Comparison of ENCODE assay signal across 16 mouse cellular contexts in genomic region chr8:116954415-116954814, GRCm38 (mm10). TPM values are rescaled to one million over a fixed set of nuclear protein-coding genes. Genes with fewer than 3 reads are reported as not detected.
DNase-seq lines count a peak whose midpoint lies in the region; ATAC-seq lines count a peak whose summit lies in the region.
"Had no signal": no experiment of that assay in that cellular context is flagged by ENCODE, and none has a peak within 500 bp of the region (broad histone marks: within the 10 kb centered on the region; RNA-seq: fewer than 3 reads in every experiment).

No protein-coding gene starts in this region.

- no peaks in the 10 kb centered on the region for H3K27me3 ChIP-seq in forebrain, embryonic 12.5 days
- H3K27me3 ChIP-seq: heart, embryonic 13.5 days; kidney, embryonic 15.5 days; liver, embryonic 13.5 days; megakaryocyte, embryonic 14.5 days had no signal

- peaks cover 61% of the 10 kb centered on the region for H3K36me3 ChIP-seq in forebrain, embryonic 12.5 days (replicated peaks)

- WGBS in forebrain, embryonic 12.5 days, result 91% methylated on average over 9 of the region's 9 CpGs

- H3K4me3 ChIP-seq in forebrain, embryonic 12.5 days (replicated peaks), result no peak overlapping the region
- H3K4me3 ChIP-seq: heart, embryonic 13.5 days; kidney, embryonic 15.5 days; limb, embryonic 10.5 days; liver, embryonic 13.5 days; megakaryocyte, embryonic 14.5 days had no signal

- no peaks in the 10 kb centered on the region for H3K4me1 ChIP-seq in forebrain, embryonic 12.5 days
- H3K4me1 ChIP-seq: limb, embryonic 10.5 days had no signal

- H3K9ac ChIP-seq in forebrain, embryonic 12.5 days, result no peak overlapping the region
- H3K9ac ChIP-seq: heart, embryonic 13.5 days; kidney, embryonic 15.5 days; liver, embryonic 13.5 days had no signal

- no peaks in the 10 kb centered on the region for H3K9me3 ChIP-seq in forebrain, embryonic 12.5 days
- H3K9me3 ChIP-seq: heart, embryonic 13.5 days; kidney, embryonic 15.5 days; limb, embryonic 10.5 days; liver, embryonic 13.5 days; megakaryocyte, embryonic 14.5 days had no signal

- H3K27ac ChIP-seq in forebrain, embryonic 12.5 days, result no peak overlapping the region
- H3K27ac ChIP-seq: heart, embryonic 13.5 days; kidney, embryonic 15.5 days; limb, embryonic 10.5 days; liver, embryonic 13.5 days had no signal

- ATAC-seq in forebrain, embryonic 12.5 days (ENCODE audit: low FRiP score), result no peak
- ATAC-seq: forebrain, embryonic 16.5 days had no signal

- DNase-seq in frontal cortex, postnatal 10 days (ENCODE audit: low spot score in 2 of 2), result peak; percentile 39 to 71
- DNase-seq in layer of hippocampus, adult 8-10 months (ENCODE audit: low spot score in 2 of 2), result peak; percentile 83 to 88
- DNase-seq in left cerebral cortex, adult 9 months (ENCODE audit: low spot score in 2 of 2), result peak; percentile 71 to 94
- peak; percentile 85 to 94 for DNase-seq in right cerebral cortex, postnatal 36 days (ENCODE audit: low spot score in 2 of 2)
- DNase-seq in kidney, adult 11 months, result no peak
- no peak for DNase-seq in kidney, postnatal 10 days
- DNase-seq: adrenal gland, adult 8-10 months; cerebellum, adult 9-10 months; liver, embryonic 13.5 days; thymus, postnatal 36 days had no signal

- H3K4me2 ChIP-seq in forebrain, embryonic 12.5 days, result no peak overlapping the region
- H3K4me2 ChIP-seq: heart, embryonic 13.5 days; kidney, embryonic 15.5 days; liver, embryonic 13.5 days had no signal

RNA-seq across cellular contexts. Expression of gene Atmin, which starts 11.2 kb away (rescaled TPM):
- total RNA-seq in layer of hippocampus, adult 8-10 months (2022), result 10 to 100 TPM; 44.4 to 47.7 (median 45.2) TPM
- 17.9 and 18.5 TPM in 2 replicates for polyA plus RNA-seq in forebrain, embryonic 12.5 days (2016; fragmentation: Nextera tagmentation; extraction: Ambion mirVana)

RNA-seq across cellular contexts. Expression of gene 1700030J22Rik, which starts 24.3 kb away (rescaled TPM):
- total RNA-seq in layer of hippocampus, adult 8-10 months (2022), result 10 to 100 TPM in 1 of 4 experiments, 1 to 10 TPM in 3; 7.3 to 10.6 (median 8.6) TPM
- polyA plus RNA-seq in forebrain, embryonic 12.5 days (2016; fragmentation: Nextera tagmentation; extraction: Ambion mirVana), result 4.5 and 5.4 TPM in 2 replicates

RNA-seq across cellular contexts. Expression of gene Cenpn, which starts 32.9 kb away (rescaled TPM):
- total RNA-seq in layer of hippocampus, adult 8-10 months (2022), result 1 to 10 TPM; 1.1 to 1.9 (median 1.6) TPM
- 43.5 and 45.8 TPM in 2 replicates for polyA plus RNA-seq in forebrain, embryonic 12.5 days (2016; fragmentation: Nextera tagmentation; extraction: Ambion mirVana)

RNA-seq across cellular contexts. Expression of gene Cmc2, which starts 33.2 kb away (rescaled TPM):
- total RNA-seq in layer of hippocampus, adult 8-10 months (2022), result 10 to 100 TPM; 11.8 to 13.6 (median 13.1) TPM
- 73.6 and 78.2 TPM in 2 replicates for polyA plus RNA-seq in forebrain, embryonic 12.5 days (2016; fragmentation: Nextera tagmentation; extraction: Ambion mirVana)

RNA-seq across cellular contexts. Expression of gene Gcsh, which starts 38.9 kb away (rescaled TPM):
- total RNA-seq in layer of hippocampus, adult 8-10 months (2022), result 10 to 100 TPM; 46.0 to 53.2 (median 48.7) TPM
- polyA plus RNA-seq in forebrain, embryonic 12.5 days (2016; fragmentation: Nextera tagmentation; extraction: Ambion mirVana), result 113 and 127 TPM in 2 replicates

Comparison
In these comparisons a context has a peak if more than half of its experiments do, and no peak if none do; other contexts are left out.
1. DNase-seq: peak in frontal cortex, postnatal 10 days (2 of 2), layer of hippocampus, adult 8-10 months (2 of 2), left cerebral cortex, adult 9 months (2 of 2) and right cerebral cortex, postnatal 36 days (2 of 2); none in kidney, adult 11 months (single experiment) and kidney, postnatal 10 days (single experiment).